Mouse (Mus musculus): ENCODE measurements around the gene Trim15.

Trim15 gene

GRCm38 (mm10) chr17:36869955-36870810 is 3.2 kb upstream of the Trim15 start:
- no peak for DNase-seq (ENCODE audit: low spot score in 2 of 2)

- no peak for DNase-seq (ENCODE audit: low spot score in 2 of 2)
These were observed 2.4 kb upstream of the Trim15 start, which contains the start of gene Trim10 for GRCm38 (mm10) chr17:36869284-36869954. Gene Trim10 (plus strand): TSS chr17:36869574.

GRCm38 (mm10) chr17:36868836-36869235 is 1.8 kb upstream of the Trim15 start:
- DNase-seq (ENCODE audit: low spot score in 2 of 2): no peak

- no peak for DNase-seq (ENCODE audit: low spot score in 2 of 2)
These were observed 5.3 kb downstream of the Trim15 start for GRCm38 (mm10) chr17:36861680-36862079.

- no peak for DNase-seq (ENCODE audit: low spot score in 2 of 2)
These were observed 8.8 kb downstream of the Trim15 start for GRCm38 (mm10) chr17:36858181-36858580.

- no peak for DNase-seq (ENCODE audit: low spot score in 2 of 2)
These were observed 10.8 kb downstream of the Trim15 start for GRCm38 (mm10) chr17:36856236-36856635.

GRCm38 (mm10) chr17:36855484-36855883 is 11.5 kb downstream of the Trim15 start:
- no peak for DNase-seq (ENCODE audit: low spot score in 2 of 2)

- no peak for DNase-seq (ENCODE audit: low spot score in 2 of 2)
These were observed 15.4 kb downstream of the Trim15 start for GRCm38 (mm10) chr17:36851627-36852026.

GRCm38 (mm10) chr17:36851200-36851599 is 15.8 kb downstream of the Trim15 start:
- DNase-seq (ENCODE audit: low spot score in 2 of 2): no peak

GRCm38 (mm10) chr17:36849992-36850391 is 17.0 kb downstream of the Trim15 start:
- no peak for DNase-seq (ENCODE audit: low spot score in 2 of 2)

GRCm38 (mm10) chr17:36848911-36849310 is 18.1 kb downstream of the Trim15 start:
- DNase-seq (ENCODE audit: low spot score in 2 of 2): no peak

- no peak for DNase-seq (ENCODE audit: low spot score in 2 of 2)
These were observed 22.3 kb downstream of the Trim15 start for GRCm38 (mm10) chr17:36844725-36845124.

GRCm38 (mm10) chr17:36844286-36844719 is 22.7 kb downstream of the Trim15 start:
- DNase-seq (ENCODE audit: low spot score in 2 of 2): no peak

- no peak for DNase-seq (ENCODE audit: low spot score in 2 of 2)
These were observed 23.3 kb downstream of the Trim15 start for GRCm38 (mm10) chr17:36843696-36844095.

GRCm38 (mm10) chr17:36840961-36841445 is 26.0 kb downstream of the Trim15 start:
- no peak for DNase-seq (ENCODE audit: low spot score in 2 of 2)

GRCm38 (mm10) chr17:36839931-36840330 is 27.1 kb downstream of the Trim15 start:
- no peak for DNase-seq (ENCODE audit: low spot score in 2 of 2)

GRCm38 (mm10) chr17:36839001-36839400 is 28.0 kb downstream of the Trim15 start:
- DNase-seq (ENCODE audit: low spot score in 2 of 2): no peak

GRCm38 (mm10) chr17:36836874-36837647 is 29.9 kb downstream of the Trim15 start, which contains the start of gene Trim26:
Gene Trim26 (plus strand): TSS chr17:36837134.
- peak; percentile 91 to 96 for DNase-seq (ENCODE audit: low spot score in 2 of 2)

GRCm38 (mm10) chr17:36836427-36836812 is 30.6 kb downstream of the Trim15 start:
- DNase-seq (ENCODE audit: low spot score in 2 of 2): no peak

- DNase-seq (ENCODE audit: low spot score in 2 of 2): peak; percentile 41 to 52
These were observed 31.2 kb downstream of the Trim15 start for GRCm38 (mm10) chr17:36835591-36836426.

GRCm38 (mm10) chr17:36832694-36833093 is 34.3 kb downstream of the Trim15 start:
- DNase-seq (ENCODE audit: low spot score in 2 of 2): no peak

Data from frontal cortex, postnatal 10 days (tissue).